Mouse (Mus musculus) MEL (cell line): ENCODE measurements around the gene Cd82. TPM values are rescaled to one million over a fixed set of nuclear protein-coding genes. Genes with fewer than 3 reads are reported as not detected.

Source experiments
- DNase-seq: peaks from one replicate; pipeline ENCODE4 v3.0.0; 2011; ENCODE audit warnings: low read depth, low spot score
- H3K27ac ChIP-seq: 2 replicates; pipeline ENCODE4 v1.5.1; 2012; ENCODE audit warnings: low read depth, mild to moderate bottlenecking, control low read depth, low read length, moderate library complexity; ENCODE audit not compliant: control insufficient read depth
- H3K27me3 ChIP-seq, 2 experiments: fragments of 150-350 bp in 1 of 2; sonication (generic) in 1 of 2; 2 replicates each; pipeline ENCODE4 v1.6.1; 2012; ENCODE audit warnings: low read length in 2 of 2, mild to moderate bottlenecking in 2 of 2, improper control_type of control experiment in 1 of 2, moderate library complexity in 1 of 2; ENCODE audit not compliant: insufficient read depth in 2 of 2, control insufficient read depth in 1 of 2
- H3K36me3 ChIP-seq, 2 experiments: 2 replicates each; pipeline ENCODE4 v1.6.1; 2012 to 2014; ENCODE audit warnings: low read length in 2 of 2, improper control_type of control experiment in 1 of 2, inconsistent platforms in 1 of 2, mild to moderate bottlenecking in 1 of 2; ENCODE audit not compliant: insufficient read depth in 2 of 2, control insufficient read depth in 1 of 2
- H3K4me1 ChIP-seq, 2 experiments: fragments of 150-350 bp in 1 of 2; sonication (generic) in 1 of 2; 2 replicates each; pipeline ENCODE4 v1.6.1; 2012; ENCODE audit warnings: low read length in 2 of 2, improper control_type of control experiment in 1 of 2, mild to moderate bottlenecking in 1 of 2; ENCODE audit not compliant: insufficient read depth in 2 of 2, control insufficient read depth in 1 of 2
- H3K4me3 ChIP-seq, 2 experiments: fragments of 150-350 bp in 1 of 2; sonication (generic) in 1 of 2; 2 replicates each; pipeline ENCODE4 v1.5.1; 2012; ENCODE audit warnings: low read depth in 2 of 2, low read length in 2 of 2, mild to moderate bottlenecking in 2 of 2, moderate library complexity in 2 of 2, control low read depth in 1 of 2, improper control_type of control experiment in 1 of 2; ENCODE audit not compliant: control insufficient read depth in 1 of 2, insufficient read depth in 1 of 2
- H3K79me2 ChIP-seq: 2 replicates; pipeline ENCODE4 v1.6.1; 2012; ENCODE audit warnings: mild to moderate bottlenecking, low read length, moderate library complexity; ENCODE audit not compliant: control insufficient read depth, poor library complexity, insufficient read depth
- H3K9ac ChIP-seq: 2 replicates; pipeline ENCODE4 v1.6.1; 2012; ENCODE audit warnings: low read depth, mild to moderate bottlenecking, control low read depth, low read length, moderate library complexity; ENCODE audit not compliant: control insufficient read depth, poor library complexity, severe bottlenecking
- H3K9me3 ChIP-seq: fragments of 150-350 bp; sonication (generic); replicated peaks from 2 replicates; pipeline ENCODE4 v1.6.1; 2012; ENCODE audit warnings: mild to moderate bottlenecking, low read length, improper control_type of control experiment, moderate library complexity; ENCODE audit not compliant: insufficient read depth
- BHLHE40 ChIP-seq: IDR thresholded peaks from 2 replicates; pipeline ENCODE4 v1.6.1; 2012; ENCODE audit warnings: low read depth, mild to moderate bottlenecking, inconsistent platforms, low read length, improper control_type of control experiment, borderline replicate concordance
- CTCF ChIP-seq, 3 experiments: IDR thresholded peaks in 2 of 3; conservative IDR thresholded peaks in 1 of 3; 2 replicates each; pipeline ENCODE4 v1.5.1; 2011 to 2012; ENCODE audit warnings: low read length in 3 of 3, low read depth in 2 of 3, mild to moderate bottlenecking in 2 of 3, improper control_type of control experiment in 1 of 3, inconsistent platforms in 1 of 3, mixed read lengths in 1 of 3, moderate library complexity in 1 of 3; ENCODE audit not compliant: control insufficient read depth in 1 of 3, insufficient read depth in 1 of 3, poor library complexity in 1 of 3, severe bottlenecking in 1 of 3
- E2F4 ChIP-seq: IDR thresholded peaks from 2 replicates; pipeline ENCODE4 v1.6.1; 2011; ENCODE audit warnings: low read depth, low read length, improper control_type of control experiment, borderline replicate concordance
- EP300 ChIP-seq, 2 experiments: IDR thresholded peaks; 2 replicates each; pipeline ENCODE4 v1.6.1; 2011; ENCODE audit warnings: improper control_type of control experiment in 2 of 2, low read length in 2 of 2, low read depth in 1 of 2, mild to moderate bottlenecking in 1 of 2
- GABPA ChIP-seq: IDR thresholded peaks from 2 replicates; pipeline ENCODE4 v1.6.1; 2012; ENCODE audit warnings: low read depth, mild to moderate bottlenecking, inconsistent platforms, low read length, improper control_type of control experiment, moderate library complexity
- KAT2A ChIP-seq: conservative IDR thresholded peaks from 2 replicates; pipeline ENCODE4 v1.6.1; 2012; ENCODE audit warnings: low read depth, low read length, improper control_type of control experiment, inconsistent platforms
- MYB ChIP-seq: IDR thresholded peaks from 2 replicates; pipeline ENCODE4 v1.6.1; 2011; ENCODE audit warnings: mild to moderate bottlenecking, low read depth, low read length, improper control_type of control experiment
- MYC ChIP-seq: IDR thresholded peaks from 2 replicates; pipeline ENCODE4 v1.6.1; 2011; ENCODE audit warnings: low read depth, mild to moderate bottlenecking, low read length, improper control_type of control experiment, moderate library complexity
- POLR2A ChIP-seq, 2 experiments: IDR thresholded peaks; 2 replicates each; pipeline ENCODE4 v1.6.1; 2011 to 2012; ENCODE audit warnings: low read length in 2 of 2, mild to moderate bottlenecking in 2 of 2, control low read depth in 1 of 2, improper control_type of control experiment in 1 of 2, low read depth in 1 of 2, moderate library complexity in 1 of 2; ENCODE audit not compliant: control insufficient read depth in 1 of 2, insufficient read depth in 1 of 2, poor library complexity in 1 of 2
- POLR2AphosphoS2 ChIP-seq: IDR thresholded peaks from 2 replicates; pipeline ENCODE4 v1.6.1; 2011; ENCODE audit warnings: low read length, improper control_type of control experiment
- RAD21 ChIP-seq: IDR thresholded peaks from 2 replicates; pipeline ENCODE4 v1.6.1; 2011; ENCODE audit warnings: mild to moderate bottlenecking, low read depth, low read length, improper control_type of control experiment
- SIN3A ChIP-seq: IDR thresholded peaks from 2 replicates; pipeline ENCODE4 v1.6.1; 2012; ENCODE audit warnings: low read length, improper control_type of control experiment, inconsistent platforms
- SMC3 ChIP-seq: IDR thresholded peaks from 2 replicates; pipeline ENCODE4 v1.6.1; 2011; ENCODE audit warnings: low read depth, low read length, improper control_type of control experiment
- ZC3H11A ChIP-seq: IDR thresholded peaks from 2 replicates; pipeline ENCODE4 v1.6.1; 2012; ENCODE audit warnings: low read depth, mild to moderate bottlenecking, inconsistent platforms, low read length, improper control_type of control experiment
- ZKSCAN1 ChIP-seq: IDR thresholded peaks from 2 replicates; pipeline ENCODE4 v1.6.1; 2012; ENCODE audit warnings: low read depth, mild to moderate bottlenecking, inconsistent platforms, low read length, improper control_type of control experiment, moderate library complexity
- polyA plus RNA-seq, 2 experiments: library from polyadenylated mRNA; stranded (reverse) in 1 of 2; unstranded in 1 of 2; fragments of >175 nt in 1 of 2; fragments of >200 nt in 1 of 2; gene quantifications; 2 replicates each; pipeline versions ENCODE4 v1.2.1 to v1.2.4; 2012; ENCODE audit warnings: low replicate concordance in 2 of 2, low read depth in 1 of 2; ENCODE audit not compliant: insufficient read length in 2 of 2, insufficient read depth in 1 of 2, missing spikeins in 1 of 2
- total RNA-seq: library from RNA; depleted of rRNA; stranded (reverse); fragments of 300-350 nt; gene quantifications from 2 replicates; pipeline ENCODE4 v1.2.3, GENCODE M21; 2012

Gene Cd82
- total and polyA plus RNA-seq, 3 experiments: 37.6 to 59.7 TPM; not detected in 1

GRCm38 (mm10) chr2:93418396-93418795 lies 44.5 kb downstream of the Cd82 start:
- Histone ChIP-seq H3K4me1 (peaks cover 11 to 16% of the 10 kb centered on the region in 2 experiments; a peak in 3 of 4 replicates), H3K4me3 (no peak overlapping the region), H3K27ac (no peak overlapping the region), H3K36me3 (peaks cover 0 to 9% of the 10 kb centered on the region in 2 experiments; a peak in 3 of 4 replicates), H3K9ac (no peak overlapping the region), H3K27me3 (no peaks in the 10 kb centered on the region), H3K79me2 (no peaks in the 10 kb centered on the region)
- DNase-seq: peak; percentile 80
- no peak for TF ChIP-seq E2F4
- TF ChIP-seq CTCF (IDR thresholded peaks at IDR 0.05 in 2 of 3, conservative IDR thresholded peaks at IDR 0.05 in 1 of 3; ENCODE audit: control insufficient read depth in 1 of 3, insufficient read depth in 1 of 3, low read depth in 2 of 3, low read length in 3 of 3, poor library complexity in 1 of 3, severe bottlenecking in 1 of 3): peak; percentile 81 to 92 (median 92)
- no peak for TF ChIP-seq GABPA
- TF ChIP-seq BHLHE40: no peak
- no peak for TF ChIP-seq MYC
- no peak for TF ChIP-seq SIN3A
- peak; percentile 58 for TF ChIP-seq ZC3H11A
- TF ChIP-seq RAD21: peak; percentile 79
- TF ChIP-seq SMC3: peak; percentile 84
- no peak for TF ChIP-seq ZKSCAN1
- TF ChIP-seq, all 39 proteins: peak for 4
- H3K9me3 ChIP-seq: no peaks in the 10 kb centered on the region

GRCm38 (mm10) chr2:93416874-93417709 lies 45.8 kb downstream of the Cd82 start:
- H3K79me2 ChIP-seq: no peaks in the 10 kb centered on the region
- H3K4me3 ChIP-seq: no peak overlapping the region
- H3K9ac ChIP-seq: peak overlapping the region; percentile 12; the same call in 1 of the 2 replicates
- no peaks in the 10 kb centered on the region for H3K9me3 ChIP-seq
- peaks cover 11 to 16% of the 10 kb centered on the region in 2 experiments; a peak in 3 of 4 replicates for H3K4me1 ChIP-seq
- DNase-seq: peak; percentile 61
- H3K27ac ChIP-seq: peak overlapping the region; percentile 47
- TF ChIP-seq POLR2A (IDR thresholded peaks at IDR 0.05; ENCODE audit: control insufficient read depth in 1 of 2, insufficient read depth in 1 of 2, low read depth in 1 of 2, low read length in 2 of 2, poor library complexity in 1 of 2) (0 out of 4 replicates have a peak, but pooled peaks of 1 of the 2 experiments have one; percentile 3), MYB (no peak), POLR2AphosphoS2 (peak; percentile 23; the same call in 1 of the 2 replicates), EP300 (IDR thresholded peaks at IDR 0.05; ENCODE audit: low read depth in 1 of 2, low read length in 2 of 2) (no peak), KAT2A (no peak)
- H3K27me3 ChIP-seq: no peaks in the 10 kb centered on the region
- H3K36me3 ChIP-seq: peaks cover 0 to 9% of the 10 kb centered on the region in 2 experiments; a peak in 3 of 4 replicates
